Mouse (Mus musculus) thymus, postnatal 14 days (tissue): Measurements from ENCODE around the gene Mecp2.
"Not testable (repeated sequence)": the region's sequence is repeated elsewhere in the genome, so short reads cannot be mapped to it uniquely, and the experiment has no call there.

ENCODE experiments used
- DNase-seq: peaks from one replicate; pipeline ENCODE4 v3.0.0; 2021

The Mecp2 gene

GRCm38 (mm10) chrX:74135263-74135662 is at the start of gene Mecp2:
Gene Mecp2 (minus strand): TSS chrX:74135363.
- DNase-seq, result not testable (repeated sequence)

DNA sequence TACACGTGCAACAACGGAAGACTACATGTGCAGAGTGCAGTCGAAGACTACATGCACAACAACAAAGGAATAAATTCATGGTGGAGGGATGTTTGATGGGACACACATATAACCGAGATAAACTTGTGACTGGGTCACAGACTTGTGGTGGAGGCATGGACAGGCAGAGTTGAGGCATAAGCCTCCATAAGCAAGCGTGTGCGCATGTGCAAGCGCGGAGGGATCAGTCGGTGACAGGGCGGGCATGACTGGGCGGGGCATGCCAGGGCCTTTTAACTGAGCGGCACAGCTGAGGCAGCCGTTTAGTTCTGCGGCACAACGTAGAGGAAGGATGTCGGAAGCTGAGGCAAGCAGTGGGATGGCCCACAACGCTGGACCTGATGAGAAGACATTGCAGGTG is 41.8 kb upstream of the Mecp2 start, which contains the start of gene Tktl1:
TSS of gene Tktl1 (plus strand) at position 301 of the 400 bp plus-strand sequence.
- DNase-seq, result no peak

GRCm38 (mm10) chrX:74167738-74168137 is 32.6 kb upstream of the Mecp2 start, which contains the start of gene Tex28:
Gene Tex28 (minus strand): TSS chrX:74167838.
- DNase-seq, result no peak

GRCm38 (mm10) chrX:74127164-74127563 is 8.0 kb downstream of the Mecp2 start, which contains the start of gene Opn1mw:
Gene Opn1mw (plus strand): TSS chrX:74127464.
- DNase-seq, result no peak

GRCm38 (mm10) chrX:74124975-74125374 is 10.2 kb downstream of the Mecp2 start:
- peak; percentile 60 for DNase-seq

DNA sequence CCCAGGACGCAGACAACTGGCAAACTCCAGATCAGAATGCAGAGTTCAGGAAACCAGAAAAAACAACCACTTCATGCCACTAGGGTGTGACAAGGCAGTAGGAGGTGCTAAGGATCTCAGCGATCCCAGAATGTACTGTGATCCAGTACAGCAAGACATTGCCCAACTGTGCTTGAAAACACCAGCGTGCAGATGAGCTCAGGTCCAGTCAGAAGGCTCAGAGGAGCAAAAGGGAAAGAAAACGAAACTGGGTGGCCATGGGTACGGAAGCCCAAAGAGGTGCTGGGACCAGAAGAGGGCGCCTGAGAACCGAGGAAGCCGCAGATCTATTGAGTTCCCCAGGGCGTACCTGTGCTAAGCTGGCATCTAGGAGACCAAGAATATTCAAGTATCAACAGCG is 19.7 kb downstream of the Mecp2 start:
- peak; percentile 73 for DNase-seq

- DNase-seq, result no peak
Measured at GRCm38 (mm10) chrX:74114036-74114435, 21.1 kb downstream of the Mecp2 start.

- no peak for DNase-seq
Measured at GRCm38 (mm10) chrX:74108747-74109146, 26.4 kb downstream of the Mecp2 start.

DNA sequence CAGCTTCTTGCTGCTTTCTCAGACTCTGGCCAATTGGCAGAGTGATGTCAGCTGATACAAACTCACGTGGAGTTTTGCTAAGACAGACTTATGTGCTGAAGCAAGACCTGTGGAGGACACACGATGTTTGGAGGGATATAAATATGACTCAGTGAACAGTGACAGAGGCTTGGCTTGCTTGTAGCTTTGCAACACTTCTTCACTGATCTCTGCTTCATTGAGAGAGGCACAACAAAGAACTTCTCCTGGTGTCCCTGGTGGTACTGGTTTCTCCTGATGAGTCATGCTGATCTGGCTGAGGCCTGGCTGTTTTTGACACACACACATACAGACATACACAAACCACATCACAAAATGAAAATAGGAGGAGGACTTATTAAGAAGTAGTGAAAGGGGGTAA is 29.2 kb downstream of the Mecp2 start:
- DNase-seq, result no peak

- DNase-seq, result no peak
Measured at GRCm38 (mm10) chrX:74103457-74104188, 31.5 kb downstream of the Mecp2 start.

DNA sequence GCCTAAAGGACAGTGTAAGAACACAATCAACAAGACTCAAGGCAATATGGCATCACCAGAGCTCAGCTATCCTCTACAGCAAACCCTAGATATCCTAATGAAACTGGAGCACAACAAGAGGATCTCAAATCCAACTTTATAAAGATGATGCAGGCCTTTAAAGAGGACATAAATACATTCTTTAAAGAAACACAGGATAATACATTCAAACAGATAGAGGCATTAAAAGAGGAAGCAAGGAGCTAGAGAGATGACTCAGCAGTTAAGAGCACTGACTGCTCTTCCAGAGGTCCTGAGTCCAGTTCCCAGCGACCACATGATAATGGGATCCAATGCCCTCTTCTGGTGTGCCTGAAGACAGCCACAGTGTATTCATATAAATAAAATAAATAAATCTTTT is 40.0 kb downstream of the Mecp2 start:
- DNase-seq, result no peak

DNA sequence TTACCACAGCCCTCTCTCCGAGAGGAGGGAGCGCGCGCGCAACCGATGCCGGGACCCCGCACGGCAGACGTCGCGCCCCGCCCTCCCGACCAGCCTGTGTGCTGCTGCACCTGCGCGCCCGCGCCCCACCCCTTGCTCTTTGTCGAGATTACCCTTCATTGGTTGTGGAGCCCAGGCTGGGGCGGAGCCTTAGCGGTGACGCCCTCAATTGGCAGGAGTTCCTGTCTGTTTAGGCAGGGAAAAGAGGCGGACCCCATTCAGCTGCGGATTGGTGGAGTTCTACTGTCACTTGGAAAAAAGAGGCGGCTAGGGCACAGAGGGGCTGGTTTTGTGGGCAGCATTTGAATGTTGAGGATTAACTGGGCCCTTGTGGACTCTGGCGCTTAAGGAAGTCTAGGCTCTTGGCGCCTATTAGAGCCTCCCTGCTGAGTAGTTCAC is 49.5 kb downstream of the Mecp2 start:
- DNase-seq, result peak; percentile 97

- peak; percentile 84 for DNase-seq
Measured at GRCm38 (mm10) chrX:74084946-74085498, 50.1 kb downstream of the Mecp2 start.

- DNase-seq, result no peak
Measured at GRCm38 (mm10) chrX:74084276-74084837, 50.8 kb downstream of the Mecp2 start.

DNA sequence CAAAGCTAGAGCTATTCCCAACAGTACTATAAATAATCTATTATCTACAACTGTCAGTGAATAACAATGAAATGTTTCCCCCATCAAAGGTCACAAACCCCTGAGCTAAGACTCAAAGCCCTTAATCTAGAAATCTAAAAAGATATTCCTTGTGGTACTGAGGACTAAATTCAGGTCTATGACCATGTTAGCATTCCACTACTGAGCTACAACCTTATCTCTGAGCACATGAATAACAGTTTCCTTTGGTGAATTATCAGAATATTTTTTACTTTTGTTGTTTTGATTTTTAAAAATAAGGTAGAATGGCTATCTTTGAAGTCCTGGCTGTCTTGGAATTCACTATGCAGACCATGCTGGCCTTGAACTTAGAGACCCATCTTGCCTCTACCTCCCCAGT is 64.4 kb downstream of the Mecp2 start:
- DNase-seq, result no peak

GRCm38 (mm10) chrX:74067891-74068290 is 67.3 kb downstream of the Mecp2 start:
- DNase-seq, result no peak

- no peak for DNase-seq
Measured at GRCm38 (mm10) chrX:74045107-74045506, 90.1 kb downstream of the Mecp2 start.

DNA sequence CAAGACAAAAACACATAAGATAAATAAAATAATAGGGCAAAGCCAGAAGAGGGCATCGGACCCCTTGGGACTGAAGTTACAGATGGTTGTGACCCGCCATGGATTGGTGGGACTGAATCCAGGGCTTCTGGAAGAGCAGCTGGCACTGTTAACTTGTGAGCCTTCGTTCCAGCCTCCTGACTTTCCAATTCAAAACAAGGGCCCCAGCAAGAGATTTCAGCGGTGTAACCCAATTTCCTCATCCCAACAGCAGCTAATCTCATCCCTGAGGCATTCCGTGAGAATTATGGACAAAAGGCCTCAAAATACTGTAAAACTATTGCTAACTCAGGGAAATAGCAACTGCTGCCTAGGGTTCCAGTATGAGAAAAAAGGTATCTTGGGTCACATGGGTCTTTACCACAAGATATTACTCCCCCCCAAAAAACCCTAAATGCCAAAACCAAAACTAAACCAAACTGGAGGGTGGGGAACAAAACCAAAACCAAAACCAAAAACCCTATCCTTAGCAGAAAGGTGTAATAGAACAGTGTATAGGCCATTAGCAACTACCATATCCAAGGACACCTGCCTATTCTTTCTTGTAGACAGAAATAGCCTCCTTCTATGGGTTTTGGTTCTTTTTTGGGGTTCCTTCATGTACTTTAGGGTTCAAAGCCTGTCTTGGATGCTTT is 97.3 kb downstream of the Mecp2 start:
- no peak for DNase-seq

DNA sequence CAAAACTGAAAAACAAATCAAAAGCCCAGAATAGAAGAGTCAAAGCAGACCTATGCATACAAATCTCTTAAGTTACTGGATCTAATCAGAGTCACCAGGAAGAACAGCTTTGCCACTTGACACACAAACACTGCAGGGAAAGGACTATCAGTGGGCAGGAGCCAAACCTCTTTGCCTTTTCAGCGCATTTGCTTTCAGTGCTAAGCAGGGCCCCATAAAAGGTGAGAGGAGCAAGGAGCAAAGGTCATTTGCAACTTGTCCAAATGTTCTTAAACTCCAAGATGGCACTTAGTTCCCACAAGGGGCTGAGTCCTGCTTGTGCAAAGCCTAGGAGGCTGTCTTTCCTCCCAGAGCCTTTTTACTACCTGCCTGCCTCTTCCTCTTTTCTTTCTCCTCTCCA is 105.2 kb downstream of the Mecp2 start:
- DNase-seq, result no peak

- peak; percentile 85 for DNase-seq
Measured at GRCm38 (mm10) chrX:74023188-74024049, 111.7 kb downstream of the Mecp2 start, which contains the start of gene Irak1. Gene Irak1 (minus strand): TSS chrX:74023918.

- peak; percentile 22 for DNase-seq
Measured at GRCm38 (mm10) chrX:74022795-74023187, 112.4 kb downstream of the Mecp2 start.

- DNase-seq, result no peak
Measured at GRCm38 (mm10) chrX:74014597-74014996, 120.6 kb downstream of the Mecp2 start.
